Mouse (Mus musculus) MEL (cell line): ENCODE results near the gene LTO1. TPM values are rescaled to one million over a fixed set of nuclear protein-coding genes. Genes with fewer than 3 reads are reported as not detected.

Experiments used
- DNase-seq: peaks from one replicate; pipeline ENCODE4 v3.0.0; 2011; ENCODE audit warnings: low read depth, low spot score
- H3K27ac ChIP-seq: 2 replicates; pipeline ENCODE4 v1.5.1; 2012; ENCODE audit warnings: low read depth, mild to moderate bottlenecking, control low read depth, low read length, moderate library complexity; ENCODE audit not compliant: control insufficient read depth
- H3K27me3 ChIP-seq, 2 experiments: fragments of 150-350 bp in 1 of 2; sonication (generic) in 1 of 2; 2 replicates each; pipeline ENCODE4 v1.6.1; 2012; ENCODE audit warnings: low read length in 2 of 2, mild to moderate bottlenecking in 2 of 2, improper control_type of control experiment in 1 of 2, moderate library complexity in 1 of 2; ENCODE audit not compliant: insufficient read depth in 2 of 2, control insufficient read depth in 1 of 2
- H3K36me3 ChIP-seq, 2 experiments: 2 replicates each; pipeline ENCODE4 v1.6.1; 2012 to 2014; ENCODE audit warnings: low read length in 2 of 2, improper control_type of control experiment in 1 of 2, inconsistent platforms in 1 of 2, mild to moderate bottlenecking in 1 of 2; ENCODE audit not compliant: insufficient read depth in 2 of 2, control insufficient read depth in 1 of 2
- H3K4me1 ChIP-seq, 2 experiments: fragments of 150-350 bp in 1 of 2; sonication (generic) in 1 of 2; 2 replicates each; pipeline ENCODE4 v1.6.1; 2012; ENCODE audit warnings: low read length in 2 of 2, improper control_type of control experiment in 1 of 2, mild to moderate bottlenecking in 1 of 2; ENCODE audit not compliant: insufficient read depth in 2 of 2, control insufficient read depth in 1 of 2
- H3K4me3 ChIP-seq, 2 experiments: fragments of 150-350 bp in 1 of 2; sonication (generic) in 1 of 2; 2 replicates each; pipeline ENCODE4 v1.5.1; 2012; ENCODE audit warnings: low read depth in 2 of 2, low read length in 2 of 2, mild to moderate bottlenecking in 2 of 2, moderate library complexity in 2 of 2, control low read depth in 1 of 2, improper control_type of control experiment in 1 of 2; ENCODE audit not compliant: control insufficient read depth in 1 of 2, insufficient read depth in 1 of 2
- H3K79me2 ChIP-seq: 2 replicates; pipeline ENCODE4 v1.6.1; 2012; ENCODE audit warnings: mild to moderate bottlenecking, low read length, moderate library complexity; ENCODE audit not compliant: control insufficient read depth, poor library complexity, insufficient read depth
- H3K9ac ChIP-seq: 2 replicates; pipeline ENCODE4 v1.6.1; 2012; ENCODE audit warnings: low read depth, mild to moderate bottlenecking, control low read depth, low read length, moderate library complexity; ENCODE audit not compliant: control insufficient read depth, poor library complexity, severe bottlenecking
- H3K9me3 ChIP-seq: fragments of 150-350 bp; sonication (generic); replicated peaks from 2 replicates; pipeline ENCODE4 v1.6.1; 2012; ENCODE audit warnings: mild to moderate bottlenecking, low read length, improper control_type of control experiment, moderate library complexity; ENCODE audit not compliant: insufficient read depth
- BHLHE40 ChIP-seq: IDR thresholded peaks from 2 replicates; pipeline ENCODE4 v1.6.1; 2012; ENCODE audit warnings: low read depth, mild to moderate bottlenecking, inconsistent platforms, low read length, improper control_type of control experiment, borderline replicate concordance
- CHD2 ChIP-seq: IDR thresholded peaks from 2 replicates; pipeline ENCODE4 v1.6.1; 2011; ENCODE audit warnings: low read length, improper control_type of control experiment
- CTCF ChIP-seq, 3 experiments: IDR thresholded peaks in 2 of 3; conservative IDR thresholded peaks in 1 of 3; 2 replicates each; pipeline ENCODE4 v1.5.1; 2011 to 2012; ENCODE audit warnings: low read length in 3 of 3, low read depth in 2 of 3, mild to moderate bottlenecking in 2 of 3, improper control_type of control experiment in 1 of 3, inconsistent platforms in 1 of 3, mixed read lengths in 1 of 3, moderate library complexity in 1 of 3; ENCODE audit not compliant: control insufficient read depth in 1 of 3, insufficient read depth in 1 of 3, poor library complexity in 1 of 3, severe bottlenecking in 1 of 3
- E2F4 ChIP-seq: IDR thresholded peaks from 2 replicates; pipeline ENCODE4 v1.6.1; 2011; ENCODE audit warnings: low read depth, low read length, improper control_type of control experiment, borderline replicate concordance
- GABPA ChIP-seq: IDR thresholded peaks from 2 replicates; pipeline ENCODE4 v1.6.1; 2012; ENCODE audit warnings: low read depth, mild to moderate bottlenecking, inconsistent platforms, low read length, improper control_type of control experiment, moderate library complexity
- GATA1 ChIP-seq: IDR thresholded peaks from 2 replicates; pipeline ENCODE4 v1.6.1; 2011; ENCODE audit warnings: low read depth, low read length, improper control_type of control experiment
- HCFC1 ChIP-seq: IDR thresholded peaks from 2 replicates; pipeline ENCODE4 v1.6.1; 2012; ENCODE audit warnings: low read depth, mild to moderate bottlenecking, inconsistent platforms, low read length, improper control_type of control experiment, moderate library complexity
- MAFK ChIP-seq: IDR thresholded peaks from 2 replicates; pipeline ENCODE4 v1.6.1; 2011; ENCODE audit warnings: low read depth, mild to moderate bottlenecking, low read length, improper control_type of control experiment, borderline replicate concordance
- MAX ChIP-seq: IDR thresholded peaks from 2 replicates; pipeline ENCODE4 v1.6.1; 2011; ENCODE audit warnings: low read length, improper control_type of control experiment
- MAZ ChIP-seq: IDR thresholded peaks from 2 replicates; pipeline ENCODE4 v1.6.1; 2012; ENCODE audit warnings: low read depth, mild to moderate bottlenecking, inconsistent platforms, low read length, improper control_type of control experiment
- MEF2A ChIP-seq: IDR thresholded peaks from 2 replicates; pipeline ENCODE4 v1.6.1; 2014; ENCODE audit warnings: low read depth, mild to moderate bottlenecking, inconsistent platforms, low read length, improper control_type of control experiment; ENCODE audit not compliant: poor library complexity, insufficient replicate concordance, severe bottlenecking; ENCODE audit errors: extremely low read depth
- MYB ChIP-seq: IDR thresholded peaks from 2 replicates; pipeline ENCODE4 v1.6.1; 2011; ENCODE audit warnings: mild to moderate bottlenecking, low read depth, low read length, improper control_type of control experiment
- MYC ChIP-seq: IDR thresholded peaks from 2 replicates; pipeline ENCODE4 v1.6.1; 2011; ENCODE audit warnings: low read depth, mild to moderate bottlenecking, low read length, improper control_type of control experiment, moderate library complexity
- NELFE ChIP-seq: IDR thresholded peaks from 2 replicates; pipeline ENCODE4 v1.6.1; 2011; ENCODE audit warnings: low read depth, low read length, improper control_type of control experiment
- NRF1 ChIP-seq: IDR thresholded peaks from 2 replicates; pipeline ENCODE4 v1.6.1; 2014; ENCODE audit warnings: low read depth, mild to moderate bottlenecking, inconsistent platforms, low read length, improper control_type of control experiment, moderate library complexity; ENCODE audit not compliant: poor library complexity, insufficient read depth, severe bottlenecking
- POLR2AphosphoS5 ChIP-seq: IDR thresholded peaks from 2 replicates; pipeline ENCODE4 v1.6.1; 2012; ENCODE audit warnings: low read depth, borderline replicate concordance, mild to moderate bottlenecking, inconsistent platforms, low read length, moderate library complexity, mixed read lengths
- RCOR1 ChIP-seq: IDR thresholded peaks from 2 replicates; pipeline ENCODE4 v1.6.1; 2012; ENCODE audit warnings: low read depth, mild to moderate bottlenecking, inconsistent platforms, low read length, improper control_type of control experiment
- SIN3A ChIP-seq: IDR thresholded peaks from 2 replicates; pipeline ENCODE4 v1.6.1; 2012; ENCODE audit warnings: low read length, improper control_type of control experiment, inconsistent platforms
- SMC3 ChIP-seq: IDR thresholded peaks from 2 replicates; pipeline ENCODE4 v1.6.1; 2011; ENCODE audit warnings: low read depth, low read length, improper control_type of control experiment
- TAL1 ChIP-seq: IDR thresholded peaks from 2 replicates; pipeline ENCODE4 v1.6.1; 2012; ENCODE audit warnings: mild to moderate bottlenecking, inconsistent platforms, low read length, moderate library complexity, mixed read lengths
- UBTF ChIP-seq: IDR thresholded peaks from 2 replicates; pipeline ENCODE4 v1.6.1; 2012; ENCODE audit warnings: low read depth, mild to moderate bottlenecking, inconsistent platforms, low read length, improper control_type of control experiment, moderate library complexity, borderline replicate concordance; ENCODE audit not compliant: insufficient read depth
- ZC3H11A ChIP-seq: IDR thresholded peaks from 2 replicates; pipeline ENCODE4 v1.6.1; 2012; ENCODE audit warnings: low read depth, mild to moderate bottlenecking, inconsistent platforms, low read length, improper control_type of control experiment
- ZMIZ1 ChIP-seq: IDR thresholded peaks from 2 replicates; pipeline ENCODE4 v1.6.1; 2012; ENCODE audit warnings: low read depth, mild to moderate bottlenecking, inconsistent platforms, low read length, improper control_type of control experiment, moderate library complexity
- polyA plus RNA-seq, 2 experiments: library from polyadenylated mRNA; stranded (reverse) in 1 of 2; unstranded in 1 of 2; fragments of >175 nt in 1 of 2; fragments of >200 nt in 1 of 2; gene quantifications; 2 replicates each; pipeline versions ENCODE4 v1.2.1 to v1.2.4; 2012; ENCODE audit warnings: low replicate concordance in 2 of 2, low read depth in 1 of 2; ENCODE audit not compliant: insufficient read length in 2 of 2, insufficient read depth in 1 of 2, missing spikeins in 1 of 2
- total RNA-seq: library from RNA; depleted of rRNA; stranded (reverse); fragments of 300-350 nt; gene quantifications from 2 replicates; pipeline ENCODE4 v1.2.3, GENCODE M21; 2012

LTO1 gene
- total and polyA plus RNA-seq, 3 experiments, result 18.1 to 18.4 TPM; not detected in 1

GRCm38 (mm10) chr7:144970997-144971768, 56.3 kb downstream of the LTO1 start (continued):
- no peak for TF ChIP-seq MEF2A

GRCm38 (mm10) chr7:144971769-144972168, 56.9 kb downstream of the LTO1 start:
- Histone ChIP-seq H3K79me2 (no peaks in the 10 kb centered on the region), H3K9ac (no peak overlapping the region), H3K27ac (no peak overlapping the region), H3K4me3 (no peak overlapping the region), H3K36me3 (no peaks in the 10 kb centered on the region), H3K4me1 (no peaks in the 10 kb centered on the region), H3K27me3 (no peaks in the 10 kb centered on the region), H3K9me3 (no peaks in the 10 kb centered on the region)
- no peak for DNase-seq
- no peak for TF ChIP-seq RCOR1
- TF ChIP-seq UBTF, result no peak
- no peak for TF ChIP-seq SIN3A
- TF ChIP-seq BHLHE40, result no peak
- no peak for TF ChIP-seq CTCF (IDR thresholded peaks at IDR 0.05 in 2 of 3, conservative IDR thresholded peaks at IDR 0.05 in 1 of 3; ENCODE audit: control insufficient read depth in 1 of 3, insufficient read depth in 1 of 3, low read depth in 2 of 3, low read length in 3 of 3, poor library complexity in 1 of 3, severe bottlenecking in 1 of 3)
- no peak for TF ChIP-seq E2F4
- no peak for TF ChIP-seq NELFE
- no peak for TF ChIP-seq CHD2
- TF ChIP-seq MAX, result no peak
- no peak for TF ChIP-seq MYB
- TF ChIP-seq HCFC1, result no peak
- TF ChIP-seq MAFK, result no peak
- no peak for TF ChIP-seq MEF2A
- no peak for TF ChIP-seq POLR2AphosphoS5
- no peak for TF ChIP-seq MYC
- TF ChIP-seq SMC3, result no peak
- no peak for TF ChIP-seq NRF1
- TF ChIP-seq ZC3H11A, result no peak

GRCm38 (mm10) chr7:144973461-144973860, 58.6 kb downstream of the LTO1 start:
- Histone ChIP-seq H3K36me3 (no peaks in the 10 kb centered on the region), H3K79me2 (no peaks in the 10 kb centered on the region), H3K9me3 (no peaks in the 10 kb centered on the region), H3K27me3 (no peaks in the 10 kb centered on the region), H3K27ac (no peak overlapping the region), H3K4me3 (no peak overlapping the region), H3K9ac (no peak overlapping the region), H3K4me1 (no peaks in the 10 kb centered on the region)
- TF ChIP-seq ZMIZ1 (no peak), POLR2AphosphoS5 (no peak), MYC (no peak), HCFC1 (no peak), MYB (no peak), MAZ (no peak), RCOR1 (no peak), MAX (no peak), TAL1 (no peak), SMC3 (no peak), GABPA (no peak), GATA1 (no peak)
- DNase-seq, result no peak
